Mouse (Mus musculus): ENCODE measurements around the gene Ahsg.
"Not testable (repeated sequence)": the region's sequence is repeated elsewhere in the genome, so short reads cannot be mapped to it uniquely, and the experiment has no call there.

The Ahsg gene

DNA sequence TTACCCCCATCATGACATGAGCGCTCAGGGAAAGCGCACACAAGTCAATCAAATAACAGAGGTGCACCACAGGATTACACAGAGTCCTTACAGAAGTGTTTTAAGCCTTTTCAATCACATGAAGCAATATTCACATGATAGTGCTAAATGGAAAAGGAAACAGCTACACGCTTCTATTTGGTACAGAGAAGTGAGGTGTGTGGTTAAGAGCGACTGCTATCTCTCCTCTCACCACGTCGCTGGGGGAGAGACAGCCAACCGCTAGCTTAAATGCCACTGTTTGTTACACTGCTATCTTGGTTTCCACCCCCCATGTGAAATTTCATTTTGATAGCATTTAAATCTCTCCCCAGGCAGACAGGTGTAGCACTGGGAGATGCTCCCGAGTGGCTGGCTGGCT lies 1.4 kb upstream of the Ahsg start:
- DNase-seq: no peak

DNA sequence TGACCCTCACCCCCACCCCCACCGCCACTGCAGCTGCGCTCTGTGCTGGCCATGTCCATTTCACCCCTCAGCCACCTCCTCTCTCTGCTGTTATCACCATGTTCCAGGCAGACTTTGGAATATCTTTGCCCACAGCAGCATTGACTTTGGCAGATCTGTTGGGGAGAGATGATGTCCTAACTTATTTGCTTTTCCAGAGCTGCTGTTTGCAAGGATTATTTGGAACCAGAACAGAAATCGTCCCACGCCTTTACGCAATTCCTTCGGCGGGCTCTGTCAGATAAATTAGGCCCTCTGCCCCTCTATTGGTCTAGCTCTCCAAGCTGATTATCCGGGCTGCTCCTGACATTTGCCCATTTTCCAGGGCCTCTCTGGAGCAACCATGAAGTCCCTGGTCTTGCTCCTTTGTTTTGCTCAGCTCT lies 667 bp downstream of the Ahsg start:
- no peak for DNase-seq

DNA sequence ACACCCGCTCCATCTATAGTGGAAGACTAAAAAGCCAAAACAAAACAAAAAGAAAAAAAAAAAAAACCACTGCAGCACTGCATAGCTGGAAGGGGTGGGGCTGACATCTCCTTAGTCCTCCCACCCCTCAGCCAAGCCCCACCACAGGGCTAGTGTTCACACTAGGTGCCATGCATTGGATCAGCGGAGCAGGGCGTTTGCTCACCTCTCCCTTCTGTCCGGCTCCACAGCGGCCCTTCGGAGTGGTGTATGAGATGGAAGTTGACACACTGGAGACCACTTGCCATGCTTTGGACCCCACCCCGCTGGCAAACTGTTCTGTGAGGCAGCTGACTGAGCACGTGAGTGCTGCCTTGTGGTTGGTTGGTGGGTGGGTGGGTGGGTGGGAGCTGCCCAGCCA lies 3.0 kb downstream of the Ahsg start:
- no peak for DNase-seq

GRCm38 (mm10) chr16:22896618-22897017 lies 5.5 kb downstream of the Ahsg start:
- no peak for DNase-seq

GRCm38 (mm10) chr16:22899346-22899745 lies 8.3 kb downstream of the Ahsg start:
- no peak for DNase-seq

GRCm38 (mm10) chr16:22899866-22900570 lies 8.9 kb downstream of the Ahsg start:
- no peak for DNase-seq

DNA sequence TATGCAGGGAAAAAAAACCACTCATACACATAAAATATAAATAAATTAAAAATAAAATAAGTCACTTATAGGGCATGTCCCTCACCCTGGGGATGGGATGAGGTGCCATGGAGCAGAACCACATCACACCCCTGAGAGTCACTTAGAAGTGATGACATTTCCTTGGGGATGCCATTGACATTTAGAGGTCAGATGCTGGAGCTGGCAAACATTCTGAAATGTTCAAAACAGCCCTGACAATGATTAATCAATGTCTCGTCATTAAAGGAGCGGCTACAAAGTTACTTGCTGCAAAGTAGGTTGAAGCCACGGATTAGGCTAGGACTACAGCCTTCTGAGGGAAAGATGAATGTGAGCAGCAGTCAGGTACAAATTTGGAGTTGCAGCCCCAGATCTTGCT lies 10.2 kb downstream of the Ahsg start:
- no peak for DNase-seq

GRCm38 (mm10) chr16:22909290-22909689 lies 18.2 kb downstream of the Ahsg start:
- no peak for DNase-seq

- DNase-seq: no peak
These were observed 20.9 kb downstream of the Ahsg start for GRCm38 (mm10) chr16:22911986-22912385.

GRCm38 (mm10) chr16:22912886-22913285 lies 21.8 kb downstream of the Ahsg start:
- DNase-seq: no peak

- DNase-seq: no peak
These were observed 23.2 kb downstream of the Ahsg start for GRCm38 (mm10) chr16:22914276-22914675.

GRCm38 (mm10) chr16:22918034-22918433 lies 27.0 kb downstream of the Ahsg start, which contains the start of gene Fetub:
TSS of gene Fetub (plus strand) at chr16:22918334.
- no peak for DNase-seq

- DNase-seq: no peak
These were observed 27.7 kb downstream of the Ahsg start for GRCm38 (mm10) chr16:22918664-22919312.

GRCm38 (mm10) chr16:22919971-22920854 lies 29.1 kb downstream of the Ahsg start:
- no peak for DNase-seq

DNA sequence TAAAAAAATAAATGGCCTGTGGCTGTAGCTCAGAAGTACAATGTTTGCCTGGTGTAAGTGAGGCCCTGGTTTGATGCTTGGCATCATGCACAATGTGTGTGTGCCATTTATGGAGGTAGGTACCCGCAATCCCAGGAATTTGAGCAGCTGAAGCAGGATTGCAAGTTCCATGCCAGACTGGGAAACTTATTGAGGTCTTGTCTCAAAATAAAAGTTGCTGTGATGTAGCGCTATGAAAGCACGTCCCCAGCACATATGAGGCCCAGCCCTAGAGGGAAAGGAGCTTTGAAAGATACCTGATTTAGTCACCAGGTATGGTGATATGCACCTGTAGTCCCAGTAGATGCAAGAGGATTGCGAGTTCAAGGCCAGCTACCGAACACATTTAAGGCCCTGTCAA lies 30.7 kb downstream of the Ahsg start:
- DNase-seq: no peak

- no peak for DNase-seq
These were observed 31.4 kb downstream of the Ahsg start for GRCm38 (mm10) chr16:22922433-22922832.

GRCm38 (mm10) chr16:22929575-22929974 lies 38.5 kb downstream of the Ahsg start:
- no peak for DNase-seq

- no peak for DNase-seq
These were observed 40.5 kb downstream of the Ahsg start for GRCm38 (mm10) chr16:22931431-22932200.

DNA sequence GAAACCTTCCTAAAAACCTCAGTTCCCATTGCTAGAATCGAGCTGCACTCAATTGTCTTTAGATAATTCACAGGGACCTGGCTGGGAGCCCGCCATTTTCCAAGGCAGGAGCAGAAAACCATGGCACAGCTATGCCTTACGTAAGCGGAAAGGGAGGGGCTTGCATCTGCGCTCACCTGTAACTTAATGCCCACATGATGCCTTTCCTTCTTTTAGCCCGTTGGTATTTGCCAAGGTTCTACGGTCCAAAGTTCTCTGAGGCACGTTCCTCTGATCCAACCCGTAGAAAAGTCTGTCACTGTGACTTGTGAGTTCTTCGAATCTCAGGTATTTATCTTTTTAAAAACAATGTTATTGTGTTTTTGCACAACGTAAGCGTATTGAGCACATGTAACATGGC lies 46.6 kb downstream of the Ahsg start:
- no peak for DNase-seq

DNA sequence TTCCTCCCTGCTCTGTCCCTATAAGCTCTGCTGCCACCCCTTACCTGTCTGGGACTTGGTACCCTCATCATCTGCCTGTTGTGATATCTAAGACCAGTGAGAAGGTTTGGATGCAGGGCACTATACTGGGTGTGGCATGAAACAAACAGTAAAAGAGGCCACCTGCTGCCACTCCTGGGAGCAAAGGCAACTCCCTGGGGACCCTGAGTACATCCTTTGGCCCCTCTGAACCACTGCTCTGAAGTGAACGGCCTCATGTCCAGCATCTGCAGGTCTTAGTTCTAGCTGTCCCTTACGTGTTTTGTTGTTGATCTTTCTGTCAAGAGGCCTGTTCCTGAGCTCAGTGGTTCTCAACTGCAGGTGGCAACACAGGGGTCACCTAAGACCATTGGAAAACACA lies 47.5 kb downstream of the Ahsg start:
- no peak for DNase-seq

DNA sequence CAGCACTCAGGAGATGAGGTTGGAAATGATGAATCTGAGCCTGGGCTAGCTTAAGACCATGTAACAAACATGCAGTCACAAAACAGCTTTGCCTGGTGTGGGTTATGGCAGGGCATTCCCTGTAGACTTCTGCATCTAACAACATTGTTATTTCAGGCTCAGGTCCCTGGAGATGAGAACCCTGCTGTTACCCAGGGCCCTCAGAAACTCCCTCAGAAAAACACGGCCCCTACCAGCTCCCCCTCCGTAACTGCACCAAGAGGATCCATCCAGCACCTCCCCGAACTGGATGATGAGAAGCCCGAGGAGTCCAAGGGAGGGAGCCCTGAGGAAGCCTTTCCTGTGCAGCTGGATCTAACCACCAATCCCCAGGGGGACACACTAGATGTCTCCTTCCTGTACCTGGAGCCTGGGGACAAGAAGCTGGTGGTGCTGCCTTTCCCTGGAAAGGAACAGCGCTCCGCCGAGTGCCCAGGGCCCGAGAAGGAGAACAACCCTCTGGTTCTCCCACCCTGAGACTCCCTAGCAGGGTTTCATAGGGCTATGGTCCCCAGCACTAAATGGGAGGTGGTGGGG lies 48.1 kb downstream of the Ahsg start:
- no peak for DNase-seq

DNA sequence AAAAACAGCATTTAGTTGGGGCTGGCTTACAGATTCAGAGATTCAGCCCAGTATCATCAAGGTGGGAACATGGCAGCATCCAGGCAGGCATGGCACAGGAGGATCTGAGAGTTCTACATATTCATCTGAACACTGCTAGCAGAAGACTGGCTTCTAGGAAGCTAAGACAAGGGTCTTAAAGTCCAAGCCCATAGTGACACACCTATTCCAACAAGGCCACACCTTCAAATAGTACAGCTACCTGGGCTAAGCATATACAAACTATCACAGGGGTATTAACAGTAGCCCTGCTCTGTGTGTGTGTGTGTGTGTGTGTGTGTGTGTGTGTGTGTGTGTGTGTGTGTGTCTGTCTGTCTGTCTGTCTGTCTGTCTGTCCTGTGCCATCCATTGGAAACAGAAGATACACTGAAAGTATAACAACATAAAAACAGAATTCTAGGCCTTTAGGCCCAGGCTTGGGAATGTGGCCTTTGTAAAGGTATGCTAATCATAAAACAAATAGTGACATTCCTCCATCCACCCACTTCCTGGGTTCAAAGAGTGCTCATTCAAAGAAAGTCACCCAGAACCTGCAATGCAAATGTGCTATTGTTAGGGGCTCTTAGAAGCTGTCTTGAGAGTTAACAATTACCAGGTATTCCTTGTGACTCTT lies 50.9 kb downstream of the Ahsg start:
- DNase-seq: not testable (repeated sequence)
